Mouse (Mus musculus) mature B cell (primary cell): ENCODE results near the gene Mllt6.
"Not testable (repeated sequence)": the region's sequence is repeated elsewhere in the genome, so short reads cannot be mapped to it uniquely, and the experiment has no call there.

Experiments used
- in situ Hi-C: fragments of 300-500 bp; cut with MboI; formaldehyde crosslinking; loops from 2 replicates; pipeline ENCODE4 v1.14.3; 2019

Gene Mllt6

GRCm38 (mm10) chr11:97714784-97715760 is 51.9 kb downstream of the Mllt6 start:
- in situ Hi-C loops: no loop called here

- in situ Hi-C loops: no loop called here
These were observed 52.8 kb downstream of the Mllt6 start for GRCm38 (mm10) chr11:97716021-97716420.

GRCm38 (mm10) chr11:97717369-97718280 is 54.4 kb downstream of the Mllt6 start:
- in situ Hi-C loops: no loop called here

- in situ Hi-C loops: no loop called here
These were observed 55.2 kb downstream of the Mllt6 start for GRCm38 (mm10) chr11:97718281-97718860.

GRCm38 (mm10) chr11:97719041-97719440 is 55.8 kb downstream of the Mllt6 start:
- in situ Hi-C loops: no loop called here

GRCm38 (mm10) chr11:97721338-97721737 is 58.1 kb downstream of the Mllt6 start:
- in situ Hi-C loops: no loop called here

- in situ Hi-C loops: no loop called here
These were observed 60.5 kb downstream of the Mllt6 start for GRCm38 (mm10) chr11:97723709-97724108.

- in situ Hi-C loops: no loop called here
These were observed 65.1 kb downstream of the Mllt6 start for GRCm38 (mm10) chr11:97728311-97728710.

GRCm38 (mm10) chr11:97728730-97729129 is 65.5 kb downstream of the Mllt6 start:
- in situ Hi-C loops: no loop called here

GRCm38 (mm10) chr11:97733689-97734088 is 70.5 kb downstream of the Mllt6 start:
- in situ Hi-C loops: no loop called here

- in situ Hi-C loops: not testable (repeated sequence)
These were observed 71.6 kb downstream of the Mllt6 start for GRCm38 (mm10) chr11:97734810-97735209.
